Mouse (Mus musculus): Measurements from ENCODE around the gene Sec61a2. TPM values are rescaled to one million over a fixed set of nuclear protein-coding genes. Genes with fewer than 3 reads are reported as not detected.
A peak's percentile ranks its signal among the peaks of the same experiment; 100 is the strongest.

Sec61a2 gene
- total and polyA plus RNA-seq, 3 experiments = 13.9 to 32.3 TPM; not detected in 1

DNA sequence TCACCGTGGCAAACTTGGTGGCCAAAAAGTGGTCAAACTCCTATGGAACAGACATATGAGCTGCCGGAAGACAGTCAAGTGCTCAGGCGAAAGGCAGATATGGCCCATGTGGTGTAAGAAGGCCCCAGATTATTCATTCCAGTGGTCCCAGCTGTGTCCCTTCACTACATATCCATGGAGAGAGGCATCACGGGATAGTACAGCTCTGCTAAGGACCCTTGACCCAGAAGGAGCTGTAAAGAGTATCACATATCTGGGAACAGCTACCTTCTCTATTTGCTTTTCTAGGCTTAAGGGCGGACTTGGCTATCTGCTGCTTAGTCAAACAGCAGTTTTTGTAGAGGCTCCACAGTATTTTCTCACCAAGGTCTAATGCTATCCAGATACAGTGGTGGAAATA, 34.6 kb upstream of the Sec61a2 start:
- TF ChIP-seq USF2 (IDR thresholded peaks at IDR 0.05; ENCODE audit: borderline replicate concordance in 1 of 2, insufficient read depth in 1 of 2, low read depth in 1 of 2, low read length in 2 of 2) (no peak), TCF12 (IDR thresholded peaks at IDR 0.05; ENCODE audit: low read depth, low read length) (no peak), RAD21 (IDR thresholded peaks at IDR 0.05; ENCODE audit: low read depth, low read length) (no peak), ELF1 (IDR thresholded peaks at IDR 0.05; ENCODE audit: low read depth, low read length) (no peak)
- Histone ChIP-seq H3K27ac (ENCODE audit: control insufficient read depth, low read depth, low read length) (peak overlapping the region; percentile 78), H3K9ac (ENCODE audit: control insufficient read depth, low read depth, low read length, poor library complexity, severe bottlenecking) (no peak overlapping the region), H3K4me3 (ENCODE audit: control insufficient read depth in 1 of 2, insufficient read depth in 1 of 2, low read depth in 2 of 2, low read length in 2 of 2) (no peak overlapping the region), H3K4me1 (ENCODE audit: control insufficient read depth in 1 of 2, insufficient read depth in 2 of 2, low read length in 2 of 2) (peaks cover 16% of the 10 kb centered on the region in 2 experiments), H3K27me3 (ENCODE audit: control insufficient read depth in 1 of 2, insufficient read depth in 2 of 2, low read length in 2 of 2) (no peaks in the 10 kb centered on the region), H3K9me3 (replicated peaks; ENCODE audit: insufficient read depth, low read length) (no peaks in the 10 kb centered on the region), H3K79me2 (ENCODE audit: control insufficient read depth, insufficient read depth, low read length, poor library complexity) (no peaks in the 10 kb centered on the region), H3K36me3 (ENCODE audit: control insufficient read depth in 1 of 2, insufficient read depth in 2 of 2, low read length in 2 of 2) (peaks cover 0 to 16% of the 10 kb centered on the region in 2 experiments; a peak in 2 of 4 replicates)
- no peak for DNase-seq (ENCODE audit: low read depth, low spot score)

DNA sequence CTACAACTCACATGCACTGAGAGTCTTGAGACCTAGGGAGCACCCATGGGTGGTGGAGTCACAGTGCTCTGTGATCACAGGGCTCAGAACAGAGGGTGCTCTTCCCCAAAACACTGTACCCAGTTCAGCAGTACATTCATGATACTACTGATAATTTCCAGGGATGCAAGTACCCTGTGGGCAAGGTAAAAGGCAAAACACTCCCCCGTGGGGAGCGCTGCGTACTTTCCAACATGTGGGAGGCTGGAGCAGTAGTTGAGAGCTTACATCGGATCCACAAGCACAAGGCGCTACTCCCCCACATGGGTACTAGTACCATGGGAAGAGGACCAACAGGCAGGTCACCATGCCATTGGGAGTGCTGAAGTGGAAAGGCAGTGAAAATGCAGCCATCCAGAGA, 32.2 kb upstream of the Sec61a2 start:
- H3K27me3 ChIP-seq (ENCODE audit: control insufficient read depth in 1 of 2, insufficient read depth in 2 of 2, low read length in 2 of 2) = no peaks in the 10 kb centered on the region
- TF ChIP-seq NRF1 (IDR thresholded peaks at IDR 0.05; ENCODE audit: insufficient read depth, low read depth, low read length, poor library complexity, severe bottlenecking) = no peak
- TF ChIP-seq MAX (IDR thresholded peaks at IDR 0.05; ENCODE audit: low read length) = no peak
- H3K27ac ChIP-seq (ENCODE audit: control insufficient read depth, low read depth, low read length) = no peak overlapping the region
- peaks cover 0 to 16% of the 10 kb centered on the region in 2 experiments; a peak in 2 of 4 replicates for H3K36me3 ChIP-seq (ENCODE audit: control insufficient read depth in 1 of 2, insufficient read depth in 2 of 2, low read length in 2 of 2)
- no peaks in the 10 kb centered on the region for H3K9me3 ChIP-seq (replicated peaks; ENCODE audit: insufficient read depth, low read length)
- H3K9ac ChIP-seq (ENCODE audit: control insufficient read depth, low read depth, low read length, poor library complexity, severe bottlenecking) = no peak overlapping the region
- no peak for DNase-seq (ENCODE audit: low read depth, low spot score)
- no peak overlapping the region for H3K4me3 ChIP-seq (ENCODE audit: control insufficient read depth in 1 of 2, insufficient read depth in 1 of 2, low read depth in 2 of 2, low read length in 2 of 2)
- no peaks in the 10 kb centered on the region for H3K79me2 ChIP-seq (ENCODE audit: control insufficient read depth, insufficient read depth, low read length, poor library complexity)
- H3K4me1 ChIP-seq (ENCODE audit: control insufficient read depth in 1 of 2, insufficient read depth in 2 of 2, low read length in 2 of 2) = peaks cover 13 to 16% of the 10 kb centered on the region in 2 experiments

DNA sequence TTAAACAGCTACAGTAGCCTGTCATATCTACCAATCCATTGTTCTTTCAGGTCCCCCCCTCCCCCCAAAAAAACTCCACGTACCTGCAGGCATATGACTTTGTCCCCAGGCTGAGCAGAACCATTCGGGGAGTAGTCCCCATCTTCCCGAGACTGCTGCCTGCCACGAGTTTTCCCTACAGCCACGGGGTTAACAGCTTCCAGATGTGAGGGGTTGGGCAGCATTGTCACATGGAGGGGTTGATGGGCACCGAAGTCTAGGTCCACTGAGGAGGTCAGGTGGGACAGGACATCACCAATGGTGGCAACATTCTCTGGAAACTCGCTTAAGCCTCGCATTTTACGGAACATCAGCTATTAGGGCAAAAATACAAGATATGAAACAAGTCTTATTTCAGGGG, 28.6 kb upstream of the Sec61a2 start:
- TF ChIP-seq JUND (IDR thresholded peaks at IDR 0.05; ENCODE audit: low read depth, low read length) = no peak
- no peak for TF ChIP-seq MAX (IDR thresholded peaks at IDR 0.05; ENCODE audit: low read length)
- TF ChIP-seq ZNF384 (IDR thresholded peaks at IDR 0.05; ENCODE audit: low read depth, low read length) = no peak
- no peak for TF ChIP-seq GABPA (IDR thresholded peaks at IDR 0.05; ENCODE audit: low read depth, low read length)
- no peak for TF ChIP-seq ZC3H11A (IDR thresholded peaks at IDR 0.05; ENCODE audit: low read depth, low read length)
- no peak for TF ChIP-seq NELFE (IDR thresholded peaks at IDR 0.05; ENCODE audit: low read depth, low read length)
- no peak for TF ChIP-seq USF2 (IDR thresholded peaks at IDR 0.05; ENCODE audit: borderline replicate concordance in 1 of 2, insufficient read depth in 1 of 2, low read depth in 1 of 2, low read length in 2 of 2)
- no peak for TF ChIP-seq CHD2 (IDR thresholded peaks at IDR 0.05; ENCODE audit: low read length)
- TF ChIP-seq TAL1 (IDR thresholded peaks at IDR 0.05; ENCODE audit: low read length) = no peak
- TF ChIP-seq CHD1 (IDR thresholded peaks at IDR 0.05; ENCODE audit: low read depth, low read length) = no peak
- TF ChIP-seq RCOR1 (IDR thresholded peaks at IDR 0.05; ENCODE audit: low read depth, low read length) = no peak
- no peak for TF ChIP-seq POLR2AphosphoS5 (IDR thresholded peaks at IDR 0.05; ENCODE audit: borderline replicate concordance, low read depth, low read length)
- no peak for TF ChIP-seq E2F4 (IDR thresholded peaks at IDR 0.05; ENCODE audit: borderline replicate concordance, low read depth, low read length)
- TF ChIP-seq ZMIZ1 (IDR thresholded peaks at IDR 0.05; ENCODE audit: low read depth, low read length) = no peak
- no peak for TF ChIP-seq ELF1 (IDR thresholded peaks at IDR 0.05; ENCODE audit: low read depth, low read length)
- H3K9ac ChIP-seq (ENCODE audit: control insufficient read depth, low read depth, low read length, poor library complexity, severe bottlenecking) = no peak overlapping the region
- no peaks in the 10 kb centered on the region for H3K9me3 ChIP-seq (replicated peaks; ENCODE audit: insufficient read depth, low read length)
- H3K4me3 ChIP-seq (ENCODE audit: control insufficient read depth in 1 of 2, insufficient read depth in 1 of 2, low read depth in 2 of 2, low read length in 2 of 2) = no peak overlapping the region
- H3K79me2 ChIP-seq (ENCODE audit: control insufficient read depth, insufficient read depth, low read length, poor library complexity) = no peaks in the 10 kb centered on the region
- H3K27me3 ChIP-seq (ENCODE audit: control insufficient read depth in 1 of 2, insufficient read depth in 2 of 2, low read length in 2 of 2) = no peaks in the 10 kb centered on the region
- H3K27ac ChIP-seq (ENCODE audit: control insufficient read depth, low read depth, low read length) = no peak overlapping the region
- no peaks in the 10 kb centered on the region for H3K4me1 ChIP-seq (ENCODE audit: control insufficient read depth in 1 of 2, insufficient read depth in 2 of 2, low read length in 2 of 2)
- no peak for DNase-seq (ENCODE audit: low read depth, low spot score)
- H3K36me3 ChIP-seq (ENCODE audit: control insufficient read depth in 1 of 2, insufficient read depth in 2 of 2, low read length in 2 of 2) = no peaks in the 10 kb centered on the region

Data from MEL (cell line).